Mouse (Mus musculus) erythroblast, embryonic 14.5 days (primary cell): ENCODE results near the gene Orc1.

Experiments
- GATA1 ChIP-seq: IDR thresholded peaks from 2 replicates; pipeline ENCODE4 v1.6.1; 2012; ENCODE audit warnings: low read length, inconsistent platforms, mixed read lengths
- TAL1 ChIP-seq: IDR thresholded peaks from 3 replicates; pipeline ENCODE4 v1.6.1; 2012; ENCODE audit warnings: low read length, inconsistent platforms, mixed read lengths

- TF ChIP-seq GATA1 (no peak), TAL1 (no peak)
Observed at GRCm38 (mm10) chr4:108634696-108635095, 55.5 kb downstream of the Orc1 start.
